Mouse (Mus musculus) cortical plate, adult 2 months (tissue): ENCODE results near the gene Calm3.

Experiments
- CTCF ChIP-seq: fragments of 200-500 bp; IDR thresholded peaks from 2 replicates; pipeline ENCODE4 v1.5.1; 2011; ENCODE audit warnings: mild to moderate bottlenecking, control low read depth, low read length; ENCODE audit not compliant: insufficient read depth; ENCODE audit errors: extremely low read depth
- POLR2A ChIP-seq: fragments of 200-500 bp; IDR thresholded peaks from 2 replicates; pipeline ENCODE4 v1.6.1; 2011; ENCODE audit warnings: mild to moderate bottlenecking, low read length, control low read depth; ENCODE audit not compliant: insufficient read depth; ENCODE audit errors: extremely low read depth

DNA sequence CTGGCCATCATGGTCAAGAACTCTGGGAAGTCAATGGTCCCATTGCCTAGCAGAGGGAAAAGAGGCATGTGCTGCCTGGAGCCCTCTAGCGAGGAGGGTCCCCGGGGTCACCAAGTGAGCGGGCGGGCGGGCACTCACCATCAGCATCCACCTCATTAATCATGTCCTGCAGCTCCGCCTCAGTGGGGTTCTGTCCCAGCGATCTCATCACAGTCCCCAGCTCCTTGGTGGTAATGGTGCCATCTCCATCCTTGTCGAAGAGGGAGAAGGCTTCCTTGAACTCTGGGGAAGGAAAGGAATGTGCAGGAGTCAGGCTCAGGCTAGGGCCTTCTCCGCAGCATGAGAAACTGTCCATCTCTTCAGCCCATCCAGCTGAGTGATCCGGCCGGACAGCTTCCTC, 6.5 kb downstream of the Calm3 start:
- no peak for TF ChIP-seq CTCF
- TF ChIP-seq POLR2A: no peak
